In genomic region chr6:29166196-29166595, GRCm38 (mm10) we compare ENCODE assay signal across 8 mouse cellular contexts. TPM values are rescaled to one million over a fixed set of nuclear protein-coding genes. Genes with fewer than 3 reads are reported as not detected.
DNase-seq lines count a peak whose midpoint lies in the region; ATAC-seq and TF ChIP-seq lines count a peak whose summit lies in the region.

No protein-coding gene starts in this region.

- TF ChIP-seq POLR2A in heart, adult 2 months (IDR thresholded peaks at IDR 0.05; ENCODE audit: insufficient read depth, low read depth, low read length) = no peak

- no peaks in the 10 kb centered on the region for H3K36me3 ChIP-seq in heart, adult 2 months (ENCODE audit: control insufficient read depth, insufficient read depth, low read length)
- H3K36me3 ChIP-seq in forebrain, postnatal 0 days (ENCODE audit: insufficient read depth) = no peaks in the 10 kb centered on the region

- no peak overlapping the region for H3K9ac ChIP-seq in heart, adult 2 months (ENCODE audit: low read depth, low read length)
- H3K9ac ChIP-seq in forebrain, postnatal 0 days = no peak overlapping the region

- H3K9me3 ChIP-seq in forebrain, postnatal 0 days (ENCODE audit: low read length) = no peaks in the 10 kb centered on the region

- peaks cover 2% of the 10 kb centered on the region for H3K4me1 ChIP-seq in heart, adult 2 months (ENCODE audit: control insufficient read depth, insufficient read depth, low read length)
- peaks cover 8% of the 10 kb centered on the region; the same call in 1 of the 2 replicates for H3K4me1 ChIP-seq in forebrain, postnatal 0 days (ENCODE audit: insufficient read depth)

- intact Hi-C loops in heart, adult 2 months (cut with DNase I) = loop anchor here (1.0 to 2.0 kb wide), 2 partner anchors 32 to 113 kb away; partner anchors contain the start of gene Fam71f2
- intact Hi-C loops in heart, postnatal 25 days (cut with DNase I) = loop anchor here (1.0 to 2.0 kb wide), 2 partner anchors 33 to 75 kb away; no protein-coding TSS in a partner anchor

- no peaks in the 10 kb centered on the region for H3K79me2 ChIP-seq in heart, adult 2 months (replicated peaks; ENCODE audit: control insufficient read depth, insufficient read depth, low read length)

- H3K4me2 ChIP-seq in forebrain, postnatal 0 days (ENCODE audit: low read depth) = no peak overlapping the region

- H3K27ac ChIP-seq in heart, adult 2 months = no peak overlapping the region
- no peak overlapping the region for H3K27ac ChIP-seq in forebrain, postnatal 0 days (ENCODE audit: low read depth, low read length)

- no peak overlapping the region for H3K4me3 ChIP-seq in heart, adult 2 months
- no peak overlapping the region for H3K4me3 ChIP-seq in forebrain, postnatal 0 days (ENCODE audit: low read depth, low read length)

- DNase-seq in heart, adult 2 months = peak in 1 of 2 experiments; percentile 32
- DNase-seq in heart, postnatal 25 days (ENCODE audit: low spot score) = no peak
- DNase-seq in A20 (ENCODE audit: low read depth, low spot score) (peak; percentile 70), ZHBTc4 (ENCODE audit: low read depth, low spot score) (peak; percentile 61)
- peak; percentile 86 for DNase-seq in forebrain, postnatal 0 days
- DNase-seq in layer of hippocampus, adult 9-11 months = peak; percentile 26
- DNase-seq in retina, postnatal 1 day = peak; percentile 85
- no peak for DNase-seq in ovary, adult 18-20 months (ENCODE audit: low spot score)

- peaks cover 6% of the 10 kb centered on the region for H3K27me3 ChIP-seq in heart, adult 2 months (ENCODE audit: control insufficient read depth, insufficient read depth, low read length)
- peaks cover 20% of the 10 kb centered on the region; the same call in 1 of the 2 replicates for H3K27me3 ChIP-seq in forebrain, postnatal 0 days (ENCODE audit: insufficient read depth, low read length)

- peak; percentile 89 for TF ChIP-seq CTCF in heart, adult 2 months (IDR thresholded peaks at IDR 0.05)
- peak; percentile 86 for TF ChIP-seq CTCF in forebrain, postnatal 0 days (IDR thresholded peaks at IDR 0.05; ENCODE audit: low read depth)

- peak; percentile 57 for ATAC-seq in forebrain, postnatal 0 days

- no peak for TF ChIP-seq EP300 in heart, adult 2 months (IDR thresholded peaks at IDR 0.05; ENCODE audit: insufficient read depth, low read depth, low read length)

- WGBS in heart, adult 2 months = 0% methylated on average over 1 of the region's 1 CpGs
- 14% methylated on average over 1 of the region's 1 CpGs for WGBS in forebrain, postnatal 0 days

RNA-seq across cellular contexts. Expression of gene Rbm28, which starts 1.4 kb away (rescaled TPM):
- total RNA-seq in heart, adult 2 months (2021) = 10 to 100 TPM; 18.4 to 18.8 TPM
- polyA plus RNA-seq in heart, adult 2 months (2012; rRNA removed) = 4.6 and 13.2 TPM in 2 replicates
- total RNA-seq in heart, postnatal 25 days (2021) = 10 to 100 TPM; 18.3 to 18.4 TPM
- 32.8 and 33.5 TPM in 2 replicates for total RNA-seq in forebrain, postnatal 0 days (2014; rRNA removed)
- 14.7 and 18.0 TPM in 2 replicates for polyA plus RNA-seq in forebrain, postnatal 0 days (2015; fragmentation: Nextera tagmentation; extraction: Ambion mirVana)

RNA-seq across cellular contexts. Expression of gene Prrt4, which starts 13.2 kb away (rescaled TPM):
- total RNA-seq in heart, adult 2 months (2021) = 1 to 10 TPM; 2.2 TPM
- polyA plus RNA-seq in heart, adult 2 months (2012; rRNA removed) = 2.0 and 2.2 TPM in 2 replicates
- total RNA-seq in heart, postnatal 25 days (2021) = 1 to 10 TPM; 3.1 to 3.6 TPM
- 17.6 and 23.5 TPM in 2 replicates for total RNA-seq in forebrain, postnatal 0 days (2014; rRNA removed)
- polyA plus RNA-seq in forebrain, postnatal 0 days (2015; fragmentation: Nextera tagmentation; extraction: Ambion mirVana) = 9.0 and 12.1 TPM in 2 replicates

RNA-seq across cellular contexts. Expression of gene Impdh1, which starts 50.0 kb away (rescaled TPM):
- total RNA-seq in heart, adult 2 months (2021) = 10 to 100 TPM; 17.8 to 18.9 TPM
- 34.2 and 36.3 TPM in 2 replicates for polyA plus RNA-seq in heart, adult 2 months (2012; rRNA removed)
- 10 to 100 TPM; 22.7 to 23.0 TPM for total RNA-seq in heart, postnatal 25 days (2021)
- total RNA-seq in forebrain, postnatal 0 days (2014; rRNA removed) = 27.2 and 42.8 TPM in 2 replicates
- polyA plus RNA-seq in forebrain, postnatal 0 days (2015; fragmentation: Nextera tagmentation; extraction: Ambion mirVana) = 65.9 and 70.6 TPM in 2 replicates

Comparison
In these comparisons a context has a peak if more than half of its experiments do, and no peak if none do; other contexts are left out.
1. DNase-seq: peak in A20 (single experiment), ZHBTc4 (single experiment), forebrain, postnatal 0 days (single experiment), layer of hippocampus, adult 9-11 months (single experiment) and retina, postnatal 1 day (single experiment); none in heart, postnatal 25 days (single experiment) and ovary, adult 18-20 months (single experiment).